Mouse (Mus musculus): ENCODE data around the gene Gramd4. TPM values are rescaled to one million over a fixed set of nuclear protein-coding genes. Genes with fewer than 3 reads are reported as not detected.
"Not testable (repeated sequence)": the region's sequence is repeated elsewhere in the genome, so short reads cannot be mapped to it uniquely, and the experiment has no call there.

The Gramd4 gene
- polyA plus RNA-seq, 1 experiment = 18.9 TPM

GRCm38 (mm10) chr15:86095722-86096603, 38.5 kb downstream of the Gramd4 start:
- H3K36me3 ChIP-seq (ENCODE audit: control insufficient read depth, insufficient read depth, low read length) = no peaks in the 10 kb centered on the region
- H3K4me1 ChIP-seq (ENCODE audit: control insufficient read depth, insufficient read depth, low read length) = peaks cover 17% of the 10 kb centered on the region
- H3K27ac ChIP-seq (ENCODE audit: insufficient read depth, low read depth, low read length) = no peak overlapping the region
- no peak overlapping the region for H3K4me3 ChIP-seq (ENCODE audit: insufficient read depth, low read depth, low read length)
- H3K27me3 ChIP-seq (replicated peaks; ENCODE audit: control insufficient read depth, insufficient read depth, low read length) = no peaks in the 10 kb centered on the region
- WGBS = 83% methylated on average over 17 of the region's 17 CpGs
- DNase-seq = no peak
- TF ChIP-seq CTCF (conservative IDR thresholded peaks at IDR 0.05; ENCODE audit: insufficient read depth, insufficient read length, low read depth, low read length) = no peak
- TF ChIP-seq POLR2A (IDR thresholded peaks at IDR 0.05; ENCODE audit: low read depth, low read length) = no peak

GRCm38 (mm10) chr15:86096604-86097020, 39.1 kb downstream of the Gramd4 start:
- WGBS = 96% methylated on average over 5 of the region's 5 CpGs
- not testable (repeated sequence) for H3K27me3 ChIP-seq (replicated peaks; ENCODE audit: control insufficient read depth, insufficient read depth, low read length); H3K36me3 ChIP-seq (ENCODE audit: control insufficient read depth, insufficient read depth, low read length); H3K4me3 ChIP-seq (ENCODE audit: insufficient read depth, low read depth, low read length); H3K27ac ChIP-seq (ENCODE audit: insufficient read depth, low read depth, low read length); DNase-seq
- peaks cover 11% of the 10 kb centered on the region for H3K4me1 ChIP-seq (ENCODE audit: control insufficient read depth, insufficient read depth, low read length)

- Histone ChIP-seq H3K4me1 (ENCODE audit: control insufficient read depth, insufficient read depth, low read length) (peaks cover 2% of the 10 kb centered on the region; the same call in 1 of the 2 replicates), H3K27ac (ENCODE audit: insufficient read depth, low read depth, low read length) (no peak overlapping the region)
- TF ChIP-seq CTCF (conservative IDR thresholded peaks at IDR 0.05; ENCODE audit: insufficient read depth, insufficient read length, low read depth, low read length) (no peak), POLR2A (IDR thresholded peaks at IDR 0.05; ENCODE audit: low read depth, low read length) (no peak)
Measured at GRCm38 (mm10) chr15:86097871-86098270, 40.4 kb downstream of the Gramd4 start.

GRCm38 (mm10) chr15:86101585-86101984, 44.1 kb downstream of the Gramd4 start:
- no peak for DNase-seq

More at GRCm38 (mm10) chr15:86097871-86098270, 40.4 kb downstream of the Gramd4 start:
- Histone ChIP-seq H3K36me3 (ENCODE audit: control insufficient read depth, insufficient read depth, low read length) (no peaks in the 10 kb centered on the region), H3K27me3 (replicated peaks; ENCODE audit: control insufficient read depth, insufficient read depth, low read length) (no peaks in the 10 kb centered on the region), H3K4me3 (ENCODE audit: insufficient read depth, low read depth, low read length) (no peak overlapping the region)
- 66% methylated on average over 2 of the region's 2 CpGs for WGBS
- DNase-seq = no peak

GRCm38 (mm10) chr15:86102308-86102707, 44.8 kb downstream of the Gramd4 start:
- no peaks in the 10 kb centered on the region for H3K4me1 ChIP-seq (ENCODE audit: control insufficient read depth, insufficient read depth, low read length)
- WGBS = 89% methylated on average over 15 of the region's 15 CpGs
- TF ChIP-seq POLR2A (IDR thresholded peaks at IDR 0.05; ENCODE audit: low read depth, low read length) (no peak), CTCF (conservative IDR thresholded peaks at IDR 0.05; ENCODE audit: insufficient read depth, insufficient read length, low read depth, low read length) (no peak)
- DNase-seq = no peak
- H3K36me3 ChIP-seq (ENCODE audit: control insufficient read depth, insufficient read depth, low read length) = no peaks in the 10 kb centered on the region
- H3K4me3 ChIP-seq (ENCODE audit: insufficient read depth, low read depth, low read length) = no peak overlapping the region
- no peak overlapping the region for H3K27ac ChIP-seq (ENCODE audit: insufficient read depth, low read depth, low read length)
- no peaks in the 10 kb centered on the region for H3K27me3 ChIP-seq (replicated peaks; ENCODE audit: control insufficient read depth, insufficient read depth, low read length)

More at GRCm38 (mm10) chr15:86101585-86101984, 44.1 kb downstream of the Gramd4 start:
- Histone ChIP-seq H3K4me3 (ENCODE audit: insufficient read depth, low read depth, low read length) (no peak overlapping the region), H3K4me1 (ENCODE audit: control insufficient read depth, insufficient read depth, low read length) (no peaks in the 10 kb centered on the region), H3K27me3 (replicated peaks; ENCODE audit: control insufficient read depth, insufficient read depth, low read length) (no peaks in the 10 kb centered on the region), H3K27ac (ENCODE audit: insufficient read depth, low read depth, low read length) (no peak overlapping the region), H3K36me3 (ENCODE audit: control insufficient read depth, insufficient read depth, low read length) (no peaks in the 10 kb centered on the region)
- TF ChIP-seq POLR2A (IDR thresholded peaks at IDR 0.05; ENCODE audit: low read depth, low read length) = no peak
- 89% methylated on average over 9 of the region's 9 CpGs for WGBS

- DNase-seq = no peak
- 88% methylated on average over 19 of the region's 19 CpGs for WGBS
- Histone ChIP-seq H3K27ac (ENCODE audit: insufficient read depth, low read depth, low read length) (no peak overlapping the region), H3K4me1 (ENCODE audit: control insufficient read depth, insufficient read depth, low read length) (no peaks in the 10 kb centered on the region), H3K36me3 (ENCODE audit: control insufficient read depth, insufficient read depth, low read length) (no peaks in the 10 kb centered on the region), H3K27me3 (replicated peaks; ENCODE audit: control insufficient read depth, insufficient read depth, low read length) (no peaks in the 10 kb centered on the region), H3K4me3 (ENCODE audit: insufficient read depth, low read depth, low read length) (no peak overlapping the region)
- TF ChIP-seq CTCF (conservative IDR thresholded peaks at IDR 0.05; ENCODE audit: insufficient read depth, insufficient read length, low read depth, low read length) (no peak), POLR2A (IDR thresholded peaks at IDR 0.05; ENCODE audit: low read depth, low read length) (no peak)
Measured at GRCm38 (mm10) chr15:86104401-86105344, 47.2 kb downstream of the Gramd4 start.

GRCm38 (mm10) chr15:86105345-86105697, 47.8 kb downstream of the Gramd4 start:
- no peaks in the 10 kb centered on the region for H3K27me3 ChIP-seq (replicated peaks; ENCODE audit: control insufficient read depth, insufficient read depth, low read length)
- no peak overlapping the region for H3K27ac ChIP-seq (ENCODE audit: insufficient read depth, low read depth, low read length)
- H3K4me3 ChIP-seq (ENCODE audit: insufficient read depth, low read depth, low read length) = no peak overlapping the region
- H3K36me3 ChIP-seq (ENCODE audit: control insufficient read depth, insufficient read depth, low read length) = no peaks in the 10 kb centered on the region
- WGBS = 88% methylated on average over 7 of the region's 7 CpGs
- no peaks in the 10 kb centered on the region for H3K4me1 ChIP-seq (ENCODE audit: control insufficient read depth, insufficient read depth, low read length)
- TF ChIP-seq POLR2A (IDR thresholded peaks at IDR 0.05; ENCODE audit: low read depth, low read length) = no peak
- TF ChIP-seq CTCF (conservative IDR thresholded peaks at IDR 0.05; ENCODE audit: insufficient read depth, insufficient read length, low read depth, low read length) = no peak
- no peak for DNase-seq
